ENCODE assay signal across 24 mouse cellular contexts in genomic region chr2:65658430-65658829, GRCm38 (mm10). TPM values are rescaled to one million over a fixed set of nuclear protein-coding genes. Genes with fewer than 3 reads are reported as not detected.
DNase-seq lines count a peak whose midpoint lies in the region; ATAC-seq and TF ChIP-seq lines count a peak whose summit lies in the region.
"Had no signal": no experiment of that assay in that cellular context is flagged by ENCODE, and none has a peak within 500 bp of the region (broad histone marks: within the 10 kb centered on the region; RNA-seq: fewer than 3 reads in every experiment).

No protein-coding gene starts in this region.

- peak; percentile 38 for DNase-seq in hindbrain, postnatal 0 days (ENCODE audit: low spot score)
- no peak for DNase-seq in hindbrain, embryonic 14.5 days (ENCODE audit: low spot score)
- peak; percentile 91 for DNase-seq in cerebellum, adult 11 months
- peak; percentile 94 to 99 for DNase-seq in cerebellum, adult 2 months
- peak; percentile 93 to 94 for DNase-seq in cerebellum, postnatal 25 days
- no peak for DNase-seq in layer of hippocampus, postnatal 10 days (ENCODE audit: low spot score in 2 of 2)
- no peak for DNase-seq in adrenal gland, postnatal 25 days
- no peak for DNase-seq in frontal cortex, postnatal 25 days (ENCODE audit: low spot score in 2 of 2)
- DNase-seq: adrenal gland, postnatal 14 days; B cell, adult 2 months; heart, postnatal 10 days; kidney, postnatal 25 days; spleen, adult 18-20 months had no signal

- no peaks in the 10 kb centered on the region for H3K4me1 ChIP-seq in hindbrain, postnatal 0 days (ENCODE audit: insufficient read depth, low read length)
- H3K4me1 ChIP-seq in hindbrain, embryonic 14.5 days (replicated peaks; ENCODE audit: control insufficient read depth, insufficient read depth, low read length): no peaks in the 10 kb centered on the region
- H3K4me1 ChIP-seq in cerebellum, adult 2 months (ENCODE audit: control insufficient read depth, insufficient read depth, low read length): peaks cover 18% of the 10 kb centered on the region
- H3K4me1 ChIP-seq: embryonic facial prominence, embryonic 10.5 days; hindbrain, embryonic 10.5 days; neural tube, embryonic 15.5 days had no signal

- H3K27ac ChIP-seq in hindbrain, postnatal 0 days: peak overlapping the region; percentile 42; the same call in 1 of the 2 replicates
- H3K27ac ChIP-seq in hindbrain, embryonic 14.5 days: no peak overlapping the region
- H3K27ac ChIP-seq in cerebellum, adult 2 months (ENCODE audit: insufficient read depth, low read length): peak overlapping the region; percentile 84
- H3K27ac ChIP-seq: embryonic facial prominence, embryonic 10.5 days; heart, embryonic 10.5 days; hindbrain, embryonic 10.5 days; macrophage; neural tube, embryonic 15.5 days had no signal

- no peaks in the 10 kb centered on the region for H3K27me3 ChIP-seq in hindbrain, postnatal 0 days (ENCODE audit: insufficient read depth, low read length)
- H3K27me3 ChIP-seq in hindbrain, embryonic 14.5 days (ENCODE audit: control insufficient read depth, insufficient read depth, low read length): no peaks in the 10 kb centered on the region
- H3K27me3 ChIP-seq in cerebellum, adult 2 months (ENCODE audit: control insufficient read depth, insufficient read depth, low read length): no peaks in the 10 kb centered on the region
- H3K27me3 ChIP-seq: CH12.LX; neural tube, embryonic 15.5 days had no signal

- 70% methylated on average over 8 of the region's 8 CpGs for WGBS in hindbrain, postnatal 0 days
- 84% methylated on average over 8 of the region's 8 CpGs for WGBS in hindbrain, embryonic 14.5 days
- 12% methylated on average over 8 of the region's 8 CpGs for WGBS in cerebellum, adult 2 months

- no peaks in the 10 kb centered on the region for H3K36me3 ChIP-seq in hindbrain, postnatal 0 days (ENCODE audit: insufficient read depth, low read length)
- H3K36me3 ChIP-seq in hindbrain, embryonic 14.5 days (replicated peaks; ENCODE audit: control insufficient read depth, insufficient read depth): no peaks in the 10 kb centered on the region
- H3K36me3 ChIP-seq: embryonic facial prominence, embryonic 10.5 days; G1E; heart, embryonic 10.5 days; hindbrain, embryonic 10.5 days; neural tube, embryonic 15.5 days had no signal

- no peak for TF ChIP-seq CTCF in hindbrain, postnatal 0 days (IDR thresholded peaks at IDR 0.05; ENCODE audit: low read depth)
- TF ChIP-seq CTCF in cerebellum, adult 2 months (IDR thresholded peaks at IDR 0.05; ENCODE audit: borderline replicate concordance, insufficient read depth, low read depth, low read length): no peak

- H3K4me2 ChIP-seq in hindbrain, postnatal 0 days (ENCODE audit: low read depth, low read length): no peak overlapping the region
- no peak overlapping the region for H3K4me2 ChIP-seq in hindbrain, embryonic 14.5 days (replicated peaks)
- H3K4me2 ChIP-seq: neural tube, embryonic 15.5 days had no signal

- TF ChIP-seq POLR2A in cerebellum, adult 2 months (IDR thresholded peaks at IDR 0.05; ENCODE audit: borderline replicate concordance, insufficient read depth, low read length): peak; percentile 39; the same call in 1 of the 2 replicates

- H3K4me3 ChIP-seq in hindbrain, postnatal 0 days (ENCODE audit: low read length): no peak overlapping the region
- H3K4me3 ChIP-seq in hindbrain, embryonic 14.5 days (replicated peaks; ENCODE audit: low read length): no peak overlapping the region
- H3K4me3 ChIP-seq in cerebellum, adult 2 months (replicated peaks; ENCODE audit: insufficient read depth, low read depth, low read length): peak overlapping the region; percentile 15
- H3K4me3 ChIP-seq: embryonic facial prominence, embryonic 10.5 days; heart, embryonic 10.5 days; hindbrain, embryonic 10.5 days; neural tube, embryonic 15.5 days had no signal

- H3K9me3 ChIP-seq in hindbrain, postnatal 0 days (ENCODE audit: low read length): no peaks in the 10 kb centered on the region
- H3K9me3 ChIP-seq in hindbrain, embryonic 14.5 days (ENCODE audit: control insufficient read depth, low read length): no peaks in the 10 kb centered on the region
- H3K9me3 ChIP-seq: embryonic facial prominence, embryonic 10.5 days; heart, embryonic 10.5 days; hindbrain, embryonic 10.5 days; neural tube, embryonic 15.5 days had no signal

- no peak overlapping the region for H3K9ac ChIP-seq in hindbrain, postnatal 0 days (replicated peaks; ENCODE audit: low read length)
- H3K9ac ChIP-seq in hindbrain, embryonic 14.5 days: no peak overlapping the region
- H3K9ac ChIP-seq: neural tube, embryonic 15.5 days had no signal

- ATAC-seq in hindbrain, postnatal 0 days: 0 out of 2 replicates have a peak, but pooled peaks have one; percentile 12
- ATAC-seq in hindbrain, embryonic 14.5 days (ENCODE audit: low FRiP score): no peak
- ATAC-seq: activated CD4-positive, CD25-positive, alpha-beta regulatory T cell, adult 4 months; intestine, postnatal 0 days; lung, postnatal 0 days; midbrain, embryonic 16.5 days had no signal

RNA-seq across cellular contexts. Expression of gene Scn2a, which starts 37.9 kb away (rescaled TPM):
- total RNA-seq in hindbrain, postnatal 0 days (2014; rRNA removed): 83.0 and 85.7 TPM in 2 replicates
- 56.7 and 59.6 TPM in 2 replicates for polyA plus RNA-seq in hindbrain, postnatal 0 days (2015; fragmentation: Nextera tagmentation; extraction: Ambion mirVana)
- polyA plus RNA-seq in hindbrain, embryonic 14.5 days (2014; fragmentation: Nextera tagmentation; extraction: Ambion mirVana): 60.6 and 64.0 TPM in 2 replicates
- polyA plus RNA-seq in cerebellum, adult 2 months (2012; rRNA removed): 91.0 and 99.4 TPM in 2 replicates
- total RNA-seq in layer of hippocampus, postnatal 10 days (2021): 100 to 1,000 TPM; 260 to 266 TPM
- total RNA-seq in adrenal gland, postnatal 25 days (2021): 1.5 TPM in 2 replicates
- polyA plus RNA-seq: G1E, macrophage had no signal

Comparison
In these comparisons a context has a peak if more than half of its experiments do, and no peak if none do; other contexts are left out.
1. DNase-seq: peak in hindbrain, postnatal 0 days (single experiment), cerebellum, adult 11 months (single experiment), cerebellum, adult 2 months (2 of 2) and cerebellum, postnatal 25 days (2 of 2); none in hindbrain, embryonic 14.5 days (single experiment), layer of hippocampus, postnatal 10 days (0 of 2), adrenal gland, postnatal 25 days (single experiment) and frontal cortex, postnatal 25 days (0 of 2).
2. RNA of gene Scn2a, which starts 37.9 kb away (total RNA-seq): 260 to 266 TPM in layer of hippocampus, postnatal 10 days and 83.0 to 85.7 TPM in hindbrain, postnatal 0 days; 1.5 TPM in adrenal gland, postnatal 25 days; every median in the first group is over 10 times any median in the second.